Mouse (Mus musculus): ENCODE results near the gene Rgs9. TPM values are rescaled to one million over a fixed set of nuclear protein-coding genes. Genes with fewer than 3 reads are reported as not detected.

The Rgs9 gene
- total RNA-seq, 4 experiments from 2014 or later, result 118 to 133 (median 128) TPM

GRCm38 (mm10) chr11:109181118-109181517 lies 116.8 kb downstream of the Rgs9 start:
- no peak for DNase-seq (ENCODE audit: low spot score in 2 of 2)

GRCm38 (mm10) chr11:109180290-109180689 lies 117.6 kb downstream of the Rgs9 start:
- DNase-seq (ENCODE audit: low spot score in 2 of 2), result no peak

GRCm38 (mm10) chr11:109178788-109179518 lies 119.0 kb downstream of the Rgs9 start:
- DNase-seq (ENCODE audit: low spot score in 2 of 2), result peak; percentile 18 to 25

GRCm38 (mm10) chr11:109175376-109175969 lies 122.5 kb downstream of the Rgs9 start:
- DNase-seq (ENCODE audit: low spot score in 2 of 2), result no peak

Other genes starting within 250 kb of the Rgs9 start
- gene E030025P04Rik, start 153.8 kb downstream of the Rgs9 start, total RNA-seq (2022), result not detected
- gene Gna13, start 64.7 kb upstream of the Rgs9 start, total RNA-seq (2022), result 10 to 100 TPM; 51.9 to 58.1 (median 54.0) TPM
- not detected for gene 9930022D16Rik, start 115.8 kb upstream of the Rgs9 start, total RNA-seq (2022)
- 10 to 100 TPM; 44.4 to 56.2 (median 52.9) TPM for gene Amz2, start 127.8 kb upstream of the Rgs9 start, total RNA-seq (2022)
- gene Arsg, start 175.2 kb upstream of the Rgs9 start, total RNA-seq (2022), result 10 to 100 TPM; 21.3 to 24.4 (median 22.7) TPM
- gene Slc16a6, start 175.5 kb upstream of the Rgs9 start, total RNA-seq (2022), result 10 to 100 TPM; 12.5 to 15.6 (median 14.0) TPM

Data from left cerebral cortex, adult 8-10 months (tissue).